Mouse (Mus musculus): Measurements from ENCODE around the gene Cdk14. TPM values are rescaled to one million over a fixed set of nuclear protein-coding genes. Genes with fewer than 3 reads are reported as not detected.

The Cdk14 gene
- polyA plus RNA-seq, 1 experiment from 2014 or later: 43.8 TPM

DNA sequence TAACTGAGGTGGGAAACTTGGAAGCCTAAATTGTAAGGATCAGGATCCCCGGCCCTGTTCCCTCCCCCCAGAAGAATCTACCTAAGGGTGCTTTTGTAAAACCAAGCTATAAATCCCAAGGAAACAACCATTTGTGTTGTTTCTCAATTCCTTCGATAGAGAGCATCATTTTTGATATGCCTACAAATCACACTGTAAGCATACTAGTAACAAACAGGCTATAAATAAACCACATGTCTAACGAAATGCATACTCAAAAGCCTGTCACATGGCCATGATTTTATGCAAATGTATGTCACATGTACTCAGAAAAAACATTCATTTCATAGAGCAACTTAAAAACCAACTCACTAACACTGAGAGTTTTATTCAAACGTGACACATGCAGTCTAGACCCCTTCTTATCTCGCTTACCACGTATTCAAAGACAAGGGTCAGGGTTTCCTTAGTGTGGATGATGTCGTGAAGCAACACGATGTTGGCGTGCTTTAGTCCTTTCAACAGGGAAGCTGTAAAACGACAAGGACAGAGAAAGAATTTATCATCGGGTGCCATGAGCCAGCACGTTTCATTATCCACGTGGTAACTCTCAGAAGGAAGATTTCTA lies 285.1 kb downstream of the Cdk14 start:
- Histone ChIP-seq H3K4me2 (replicated peaks) (no peak overlapping the region), H3K9ac (no peak overlapping the region), H3K4me1 (peaks cover 8% of the 10 kb centered on the region), H3K36me3 (no peaks in the 10 kb centered on the region), H3K4me3 (no peak overlapping the region), H3K27ac (0 out of 2 replicates have a peak overlapping the region, but pooled peaks have one; percentile 40), H3K9me3 (replicated peaks) (no peaks in the 10 kb centered on the region), H3K27me3 (no peaks in the 10 kb centered on the region)
- 77% methylated on average over 13 of the region's 13 CpGs for WGBS
- ATAC-seq (ENCODE audit: low FRiP score): peak; percentile 35; the same call in 1 of the 2 replicates

- no peak overlapping the region for H3K27ac ChIP-seq
- H3K9ac ChIP-seq: no peak overlapping the region
- no peak overlapping the region for H3K4me2 ChIP-seq (replicated peaks)
- no peaks in the 10 kb centered on the region for H3K27me3 ChIP-seq
- peaks cover 8% of the 10 kb centered on the region for H3K4me1 ChIP-seq
- peak; percentile 63 for ATAC-seq (ENCODE audit: low FRiP score)
- no peaks in the 10 kb centered on the region for H3K36me3 ChIP-seq
- WGBS: 43% methylated on average over 6 of the region's 6 CpGs
- no peaks in the 10 kb centered on the region for H3K9me3 ChIP-seq (replicated peaks)
- H3K4me3 ChIP-seq: no peak overlapping the region
These were observed 285.8 kb downstream of the Cdk14 start for GRCm38 (mm10) chr5:5134143-5134904.

- Histone ChIP-seq H3K9me3 (replicated peaks) (no peaks in the 10 kb centered on the region), H3K36me3 (no peaks in the 10 kb centered on the region), H3K4me3 (no peak overlapping the region), H3K27me3 (no peaks in the 10 kb centered on the region), H3K4me2 (replicated peaks) (no peak overlapping the region), H3K27ac (no peak overlapping the region), H3K9ac (no peak overlapping the region), H3K4me1 (peaks cover 5% of the 10 kb centered on the region)
- ATAC-seq (ENCODE audit: low FRiP score): no peak
- WGBS: 74% methylated on average over 1 of the region's 1 CpGs
These were observed 291.3 kb downstream of the Cdk14 start for GRCm38 (mm10) chr5:5128852-5129251.

- Histone ChIP-seq H3K9me3 (replicated peaks) (no peaks in the 10 kb centered on the region), H3K4me2 (replicated peaks) (no peak overlapping the region), H3K27me3 (no peaks in the 10 kb centered on the region), H3K4me1 (no peaks in the 10 kb centered on the region), H3K9ac (no peak overlapping the region), H3K4me3 (no peak overlapping the region), H3K27ac (no peak overlapping the region), H3K36me3 (no peaks in the 10 kb centered on the region)
- ATAC-seq (ENCODE audit: low FRiP score): no peak
- WGBS: 93% methylated on average over 4 of the region's 4 CpGs
These were observed 295.5 kb downstream of the Cdk14 start for GRCm38 (mm10) chr5:5124645-5125044.

- ATAC-seq (ENCODE audit: low FRiP score): no peak
- H3K4me1 ChIP-seq: peaks cover 6% of the 10 kb centered on the region; the same call in 1 of the 2 replicates
- H3K27me3 ChIP-seq: no peaks in the 10 kb centered on the region
- no peak overlapping the region for H3K27ac ChIP-seq
- H3K4me2 ChIP-seq (replicated peaks): no peak overlapping the region
- no peak overlapping the region for H3K4me3 ChIP-seq
- H3K9me3 ChIP-seq (replicated peaks): no peaks in the 10 kb centered on the region
- no peaks in the 10 kb centered on the region for H3K36me3 ChIP-seq
- WGBS: 77% methylated on average over 5 of the region's 5 CpGs
- no peak overlapping the region for H3K9ac ChIP-seq
These were observed 303.2 kb downstream of the Cdk14 start for GRCm38 (mm10) chr5:5116775-5117522.

DNA sequence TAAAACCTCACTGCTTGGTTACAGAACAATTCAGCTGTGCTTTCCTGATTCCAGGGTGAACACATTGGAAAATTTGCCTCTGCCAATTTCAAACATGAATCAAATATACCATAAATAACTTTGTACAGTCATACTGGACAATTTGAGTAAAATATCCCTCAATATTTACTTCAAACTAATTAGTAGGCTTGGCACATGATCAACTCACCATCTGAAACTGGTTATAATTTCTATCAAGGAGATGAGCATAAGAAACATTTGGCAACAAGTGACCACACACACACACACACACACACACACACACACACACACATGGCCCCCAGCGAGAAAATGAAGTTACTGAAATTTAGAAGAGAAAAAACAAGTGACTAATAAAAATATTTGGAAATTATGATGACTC lies 304.6 kb downstream of the Cdk14 start:
- H3K4me2 ChIP-seq (replicated peaks): no peak overlapping the region
- no peaks in the 10 kb centered on the region for H3K27me3 ChIP-seq
- H3K4me1 ChIP-seq: peaks cover 14% of the 10 kb centered on the region; the same call in 1 of the 2 replicates
- no peak overlapping the region for H3K4me3 ChIP-seq
- no peak for ATAC-seq (ENCODE audit: low FRiP score)
- no peaks in the 10 kb centered on the region for H3K9me3 ChIP-seq (replicated peaks)
- H3K27ac ChIP-seq: no peak overlapping the region
- no peak overlapping the region for H3K9ac ChIP-seq
- no peaks in the 10 kb centered on the region for H3K36me3 ChIP-seq
- 83% methylated on average over 1 of the region's 1 CpGs for WGBS

GRCm38 (mm10) chr5:5109621-5110020 lies 310.5 kb downstream of the Cdk14 start:
- Histone ChIP-seq H3K4me2 (replicated peaks) (no peak overlapping the region), H3K9me3 (replicated peaks) (no peaks in the 10 kb centered on the region), H3K4me3 (no peak overlapping the region), H3K36me3 (no peaks in the 10 kb centered on the region), H3K27me3 (no peaks in the 10 kb centered on the region), H3K27ac (no peak overlapping the region), H3K4me1 (peaks cover 14% of the 10 kb centered on the region; the same call in 1 of the 2 replicates), H3K9ac (no peak overlapping the region)
- WGBS: 75% methylated on average over 3 of the region's 3 CpGs
- ATAC-seq (ENCODE audit: low FRiP score): no peak

GRCm38 (mm10) chr5:5109017-5109416 lies 311.1 kb downstream of the Cdk14 start:
- Histone ChIP-seq H3K4me1 (peaks cover 14% of the 10 kb centered on the region; the same call in 1 of the 2 replicates), H3K9ac (no peak overlapping the region), H3K4me3 (no peak overlapping the region), H3K9me3 (replicated peaks) (no peaks in the 10 kb centered on the region), H3K27ac (no peak overlapping the region), H3K36me3 (no peaks in the 10 kb centered on the region), H3K27me3 (no peaks in the 10 kb centered on the region), H3K4me2 (replicated peaks) (no peak overlapping the region)
- WGBS: 83% methylated on average over 3 of the region's 3 CpGs
- ATAC-seq (ENCODE audit: low FRiP score): no peak

GRCm38 (mm10) chr5:5096248-5096915 lies 323.7 kb downstream of the Cdk14 start:
- no peak overlapping the region for H3K9ac ChIP-seq
- no peaks in the 10 kb centered on the region for H3K36me3 ChIP-seq
- ATAC-seq (ENCODE audit: low FRiP score): no peak
- H3K4me3 ChIP-seq: no peak overlapping the region
- H3K4me2 ChIP-seq (replicated peaks): no peak overlapping the region
- no peak overlapping the region for H3K27ac ChIP-seq
- no peaks in the 10 kb centered on the region for H3K9me3 ChIP-seq (replicated peaks)
- H3K4me1 ChIP-seq: no peaks in the 10 kb centered on the region
- 59% methylated on average over 3 of the region's 3 CpGs for WGBS
- no peaks in the 10 kb centered on the region for H3K27me3 ChIP-seq

DNA sequence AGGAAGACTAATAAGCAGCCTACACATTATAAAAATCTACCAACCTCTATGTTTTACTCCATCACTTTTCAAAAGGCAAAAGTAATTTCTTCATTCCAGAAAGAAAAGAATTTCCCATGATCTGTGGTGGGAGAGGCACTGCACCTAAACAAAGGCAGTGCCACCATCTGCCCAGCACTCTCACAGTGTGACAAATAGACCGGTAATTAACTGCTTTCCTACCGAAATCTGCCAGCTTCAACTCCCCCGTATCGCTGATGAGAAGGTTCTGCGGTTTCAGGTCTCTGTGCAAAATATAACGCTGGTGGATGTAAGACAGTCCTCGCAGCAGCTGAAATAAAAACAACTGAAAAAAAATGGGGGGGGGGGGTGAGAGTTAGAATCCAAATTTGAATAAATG lies 327.4 kb downstream of the Cdk14 start:
- Histone ChIP-seq H3K4me3 (no peak overlapping the region), H3K9me3 (replicated peaks) (no peaks in the 10 kb centered on the region), H3K9ac (no peak overlapping the region), H3K27ac (no peak overlapping the region), H3K27me3 (no peaks in the 10 kb centered on the region), H3K4me1 (no peaks in the 10 kb centered on the region), H3K4me2 (replicated peaks) (no peak overlapping the region), H3K36me3 (no peaks in the 10 kb centered on the region)
- 0 out of 2 replicates have a peak, but pooled peaks have one; percentile 38 for ATAC-seq (ENCODE audit: low FRiP score)
- 57% methylated on average over 7 of the region's 7 CpGs for WGBS

DNA sequence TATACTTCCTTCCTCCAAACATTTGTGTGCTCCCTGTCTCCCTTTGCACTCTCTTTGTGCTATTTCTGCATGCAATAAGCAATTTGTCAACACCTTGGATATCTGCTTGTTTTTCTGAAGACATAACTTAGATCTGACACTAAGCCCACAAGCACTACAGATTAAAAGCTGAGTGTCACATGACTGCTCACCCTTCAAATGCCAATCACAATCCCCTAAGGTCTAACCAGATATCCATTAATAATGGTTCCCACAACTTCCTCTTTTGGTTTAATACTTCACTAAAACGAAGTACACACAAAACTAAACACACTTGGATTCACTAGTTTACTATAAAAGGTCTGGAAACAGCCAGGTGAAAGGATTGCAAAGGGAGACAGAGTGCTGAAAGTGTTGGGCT lies 348.6 kb downstream of the Cdk14 start:
- no peaks in the 10 kb centered on the region for H3K9me3 ChIP-seq (replicated peaks)
- no peaks in the 10 kb centered on the region for H3K4me1 ChIP-seq
- H3K27me3 ChIP-seq: no peaks in the 10 kb centered on the region
- H3K27ac ChIP-seq: no peak overlapping the region
- no peaks in the 10 kb centered on the region for H3K36me3 ChIP-seq
- H3K9ac ChIP-seq: no peak overlapping the region
- H3K4me2 ChIP-seq (replicated peaks): no peak overlapping the region
- no peak for ATAC-seq (ENCODE audit: low FRiP score)
- 88% methylated on average over 1 of the region's 1 CpGs for WGBS
- H3K4me3 ChIP-seq: no peak overlapping the region

- no peaks in the 10 kb centered on the region for H3K4me1 ChIP-seq
- no peak for ATAC-seq (ENCODE audit: low FRiP score)
- no peak overlapping the region for H3K9ac ChIP-seq
- H3K4me3 ChIP-seq: no peak overlapping the region
- H3K27ac ChIP-seq: no peak overlapping the region
- H3K4me2 ChIP-seq (replicated peaks): no peak overlapping the region
- no peaks in the 10 kb centered on the region for H3K9me3 ChIP-seq (replicated peaks)
- H3K36me3 ChIP-seq: no peaks in the 10 kb centered on the region
- 91% methylated on average over 3 of the region's 3 CpGs for WGBS
- H3K27me3 ChIP-seq: no peaks in the 10 kb centered on the region
These were observed 355.4 kb downstream of the Cdk14 start for GRCm38 (mm10) chr5:5064686-5065085.
